Mouse (Mus musculus): ENCODE data around the gene Slc16a5.
"Not testable (repeated sequence)": the region's sequence is repeated elsewhere in the genome, so short reads cannot be mapped to it uniquely, and the experiment has no call there.

The Slc16a5 gene

DNA sequence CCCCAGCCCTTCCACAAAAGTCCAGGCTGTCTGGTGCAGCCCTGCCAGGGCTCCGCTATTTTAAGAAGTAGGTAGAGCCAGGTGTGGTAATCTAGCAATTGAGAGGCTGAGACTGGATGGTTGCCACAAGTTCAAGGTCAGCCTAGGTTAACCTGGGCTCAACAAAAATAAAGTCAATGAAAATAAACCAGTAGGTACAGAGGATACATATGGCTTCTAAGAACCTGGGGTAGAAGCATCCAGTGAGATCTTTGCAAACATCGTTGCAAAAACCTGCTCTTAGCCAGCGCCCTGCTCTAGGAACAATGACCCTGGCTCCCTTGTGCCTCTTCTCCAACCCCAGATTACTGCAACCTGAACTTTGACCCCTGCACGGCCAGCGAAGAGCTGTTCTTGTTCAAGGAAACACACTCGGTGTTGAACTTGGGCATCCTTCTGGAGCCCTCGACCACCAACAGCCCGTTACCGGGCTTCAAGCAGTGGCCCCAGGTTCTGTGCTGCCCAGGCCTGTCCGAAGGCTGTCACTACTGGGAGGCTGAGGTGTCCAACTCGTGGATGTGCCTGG is 14.9 kb upstream of the Slc16a5 start:
- no peak for DNase-seq (ENCODE audit: low spot score in 2 of 2)

DNA sequence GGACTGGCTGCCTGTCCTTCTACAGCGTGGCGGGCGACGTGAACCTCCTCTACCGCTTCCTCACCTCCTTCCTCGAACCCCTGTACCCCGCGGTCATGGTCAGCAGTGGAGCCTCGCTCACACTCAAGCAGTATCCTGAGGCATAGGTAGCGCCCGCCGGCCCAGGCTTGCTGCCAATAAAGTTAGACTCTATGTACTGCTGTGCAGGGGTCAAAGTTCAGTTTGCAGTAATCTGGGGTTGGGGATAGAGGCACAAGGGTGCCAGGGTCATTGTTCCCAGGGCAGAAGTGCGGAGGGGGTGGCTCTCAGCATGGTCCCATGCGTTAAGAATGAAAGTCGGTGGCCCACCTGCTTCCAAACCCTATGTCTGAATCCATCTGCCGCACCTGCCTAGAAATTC is 14.2 kb upstream of the Slc16a5 start:
- no peak for DNase-seq (ENCODE audit: low spot score in 2 of 2)

GRCm38 (mm10) chr11:115448998-115449397 is 13.3 kb upstream of the Slc16a5 start:
- DNase-seq (ENCODE audit: low spot score in 2 of 2): no peak

DNA sequence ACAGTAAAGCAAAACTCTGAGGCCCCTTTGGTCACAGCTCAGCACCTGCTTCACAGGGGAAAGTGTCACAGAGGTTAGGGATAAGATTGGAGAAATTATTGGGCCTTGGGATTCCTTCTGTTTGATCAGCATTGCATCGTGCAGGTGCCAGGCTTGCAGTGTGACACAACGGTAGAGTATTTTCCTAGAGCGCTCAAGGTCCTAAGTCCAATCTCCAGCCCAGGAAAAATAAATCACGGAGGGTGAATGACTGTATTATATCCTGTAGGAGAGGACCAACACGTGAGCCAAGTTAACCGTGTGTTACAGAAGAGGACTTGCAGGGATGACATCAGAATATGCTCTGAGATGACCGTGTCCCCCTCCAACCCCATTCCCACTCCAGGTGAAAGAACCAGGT is 12.1 kb upstream of the Slc16a5 start:
- DNase-seq (ENCODE audit: low spot score in 2 of 2): no peak

- DNase-seq (ENCODE audit: low spot score in 2 of 2): no peak
Observed at GRCm38 (mm10) chr11:115451781-115452241, 10.5 kb upstream of the Slc16a5 start.

- no peak for DNase-seq (ENCODE audit: low spot score in 2 of 2)
Observed at GRCm38 (mm10) chr11:115452281-115452860, 9.9 kb upstream of the Slc16a5 start.

- DNase-seq (ENCODE audit: low spot score in 2 of 2): no peak
Observed at GRCm38 (mm10) chr11:115453306-115453705, 9.0 kb upstream of the Slc16a5 start.

DNA sequence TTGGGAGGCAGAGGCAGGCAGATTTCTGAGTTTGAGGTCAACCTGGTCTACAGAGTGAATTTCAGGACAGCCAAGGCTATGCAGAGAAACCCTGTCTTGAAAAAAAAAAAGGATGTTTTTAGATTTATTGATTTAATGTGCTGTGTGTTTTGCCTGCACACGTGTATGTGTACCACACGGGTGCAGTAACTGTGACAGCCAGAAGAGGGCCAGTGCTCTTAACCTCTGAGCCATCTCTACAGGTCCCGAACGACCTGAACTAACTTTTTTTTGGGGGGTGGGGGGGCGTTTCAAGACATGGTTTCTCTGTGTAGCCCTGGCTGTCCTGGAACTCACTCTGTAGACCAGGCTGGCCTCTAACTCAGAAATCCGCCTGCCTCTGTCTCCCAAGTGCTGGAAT is 7.5 kb upstream of the Slc16a5 start:
- not testable (repeated sequence) for DNase-seq (ENCODE audit: low spot score in 2 of 2)

DNA sequence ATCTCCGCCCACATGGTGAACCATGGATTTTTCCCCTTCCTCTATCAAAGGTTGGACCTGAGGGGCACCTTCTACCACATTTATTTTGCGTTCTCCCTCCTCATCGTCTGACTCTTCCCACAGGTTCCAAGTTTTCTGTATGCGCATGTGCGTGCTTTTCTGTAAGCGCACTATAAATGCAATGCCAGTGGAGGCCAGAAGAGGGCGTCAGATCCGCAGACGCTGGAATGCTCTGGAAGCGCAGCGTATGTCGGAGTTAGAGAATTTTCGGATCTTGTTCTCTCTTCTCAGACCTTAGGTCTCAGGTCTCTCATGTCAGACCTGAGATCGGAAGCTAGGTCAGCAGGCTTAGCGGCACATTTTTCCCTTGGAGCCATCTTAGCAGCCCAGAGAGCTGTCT is 6.7 kb upstream of the Slc16a5 start:
- DNase-seq (ENCODE audit: low spot score in 2 of 2): no peak

DNA sequence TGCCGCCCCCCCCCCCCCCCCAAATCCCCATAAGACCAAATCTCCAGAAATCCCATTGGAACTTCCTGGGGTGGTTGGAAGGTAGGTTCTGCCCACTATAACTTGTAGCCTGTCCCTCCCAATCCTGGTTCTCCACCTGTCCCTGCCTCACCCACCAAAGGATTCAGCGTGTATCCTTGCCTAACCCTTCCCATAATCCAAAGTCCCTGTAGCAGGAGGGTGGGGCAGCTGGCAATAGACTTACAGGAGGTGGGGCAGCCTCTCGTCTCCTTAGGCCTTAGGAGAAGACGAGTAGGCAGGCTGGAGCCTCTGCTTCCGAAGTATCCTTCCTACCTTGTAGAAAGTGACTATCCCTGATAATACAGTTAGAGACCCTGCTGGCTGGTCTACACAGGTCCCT is 6.1 kb upstream of the Slc16a5 start:
- no peak for DNase-seq (ENCODE audit: low spot score in 2 of 2)

DNA sequence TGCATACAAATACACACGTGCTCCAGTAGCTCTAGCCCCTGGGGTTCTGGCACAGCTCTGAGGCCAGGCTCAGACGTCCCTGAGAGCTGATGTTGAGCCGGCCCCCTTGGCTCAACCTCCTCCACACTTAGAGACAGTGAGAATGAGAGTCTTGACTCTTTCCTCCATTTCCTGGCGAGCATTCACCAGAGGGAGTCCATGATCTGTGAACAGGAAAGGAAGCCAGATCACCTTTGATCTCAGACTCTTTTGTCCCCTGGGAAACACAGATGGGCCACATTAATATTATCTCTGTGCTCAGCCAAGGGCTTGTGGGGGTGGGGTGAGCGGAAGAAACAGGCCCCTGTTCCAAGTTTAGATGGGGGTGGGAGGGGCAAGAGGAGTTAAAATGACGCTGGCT is 4.9 kb upstream of the Slc16a5 start:
- DNase-seq (ENCODE audit: low spot score in 2 of 2): no peak

DNA sequence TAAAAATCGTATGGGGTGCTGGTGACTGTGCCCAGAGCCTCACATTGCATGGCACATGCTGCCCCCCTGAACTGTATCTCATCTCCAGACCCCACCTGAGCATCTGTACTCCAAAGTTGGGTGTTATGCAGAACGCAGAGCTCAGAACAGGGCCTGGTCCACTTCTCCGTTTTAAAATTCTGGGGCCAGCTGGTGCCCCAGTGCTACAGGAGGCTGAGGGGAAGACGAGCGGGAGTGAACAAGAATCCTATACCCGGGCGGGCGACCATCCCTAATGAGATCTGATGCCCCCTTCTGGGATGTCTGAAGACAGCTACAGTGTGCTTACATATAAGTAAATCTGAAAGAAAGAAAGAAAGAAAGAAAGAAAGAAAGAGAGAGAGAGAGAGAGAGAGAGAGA is 1.3 kb upstream of the Slc16a5 start:
- DNase-seq (ENCODE audit: low spot score in 2 of 2): no peak

- DNase-seq (ENCODE audit: low spot score in 2 of 2): no peak
Observed at GRCm38 (mm10) chr11:115461846-115462242, 430 bp upstream of the Slc16a5 start.

- DNase-seq (ENCODE audit: low spot score in 2 of 2): no peak
Observed at GRCm38 (mm10) chr11:115463397-115463796, 1.1 kb downstream of the Slc16a5 start.

- no peak for DNase-seq (ENCODE audit: low spot score in 2 of 2)
Observed at GRCm38 (mm10) chr11:115464851-115465250, 2.6 kb downstream of the Slc16a5 start.

DNA sequence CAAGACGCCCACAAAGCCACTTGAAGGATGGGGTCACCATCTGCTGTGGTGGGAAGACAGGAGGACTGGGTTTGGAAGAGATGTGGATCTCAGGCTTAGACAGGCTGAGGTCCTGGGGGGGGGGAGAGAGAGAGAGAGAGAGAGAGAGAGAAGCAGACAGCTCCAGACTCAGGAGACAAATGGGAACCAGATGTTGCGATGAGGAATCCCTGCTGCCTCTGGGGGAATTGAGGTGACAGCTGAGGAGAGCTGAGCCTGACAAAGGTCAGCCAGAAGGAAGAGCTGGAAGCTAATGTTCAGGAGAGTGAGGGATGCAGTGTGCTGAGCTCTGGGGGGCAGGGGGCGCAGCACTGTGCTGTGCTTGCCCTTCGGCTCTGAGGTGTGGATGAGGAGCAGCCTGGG is 4.9 kb downstream of the Slc16a5 start:
- DNase-seq (ENCODE audit: low spot score in 2 of 2): no peak

DNA sequence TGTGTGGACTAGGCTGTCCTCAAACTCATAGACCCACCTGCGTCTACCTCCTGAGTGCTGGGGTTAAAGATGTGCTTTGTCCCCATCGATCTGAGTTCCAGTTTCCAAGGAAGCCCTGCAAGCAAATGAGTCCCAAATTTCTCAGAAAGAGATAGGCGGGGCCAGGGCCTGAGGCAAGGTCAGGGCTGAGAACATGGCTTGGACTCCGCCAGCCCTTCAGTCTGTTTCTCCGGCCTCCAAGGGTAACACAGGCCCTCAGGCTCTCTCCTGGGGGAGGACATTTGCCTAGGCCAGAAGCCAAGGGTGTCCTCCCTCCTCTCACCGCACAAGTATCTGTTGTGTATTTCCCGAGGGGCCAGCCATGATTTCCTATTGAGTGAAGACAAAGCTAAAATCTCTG is 9.9 kb downstream of the Slc16a5 start:
- no peak for DNase-seq (ENCODE audit: low spot score in 2 of 2)

DNA sequence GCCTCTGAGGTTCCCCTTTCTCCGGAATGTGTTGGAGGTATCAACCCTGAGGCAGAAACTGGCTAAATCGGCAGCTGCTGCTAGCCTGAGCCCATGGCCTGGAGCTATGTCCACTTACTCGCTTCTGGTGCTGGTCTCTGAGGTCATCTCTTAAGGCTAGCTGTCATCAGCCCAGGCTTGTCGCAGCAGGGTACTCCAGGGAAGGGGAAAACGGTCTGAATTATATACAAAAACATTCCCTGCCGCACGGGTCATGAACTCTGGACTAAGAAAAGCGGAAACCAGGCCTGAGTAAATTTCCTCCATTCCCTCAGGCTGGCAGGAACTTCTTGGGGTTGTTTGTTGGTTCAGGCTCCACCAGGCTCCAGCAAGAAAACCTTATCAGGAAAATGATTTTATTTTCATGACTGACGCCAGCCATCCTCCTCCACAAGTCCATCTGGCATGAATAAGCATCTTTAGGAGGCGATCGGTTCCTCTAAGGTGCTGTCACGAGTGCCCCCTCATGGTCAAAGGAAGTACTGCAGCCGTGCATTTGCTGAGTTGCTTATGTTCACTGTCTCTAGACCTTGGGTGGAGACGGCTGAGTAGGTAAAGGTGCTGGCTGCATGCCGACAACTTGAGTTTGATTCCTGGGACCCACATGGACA is 11.5 kb downstream of the Slc16a5 start:
- DNase-seq (ENCODE audit: low spot score in 2 of 2): peak; percentile 81 to 92

DNA sequence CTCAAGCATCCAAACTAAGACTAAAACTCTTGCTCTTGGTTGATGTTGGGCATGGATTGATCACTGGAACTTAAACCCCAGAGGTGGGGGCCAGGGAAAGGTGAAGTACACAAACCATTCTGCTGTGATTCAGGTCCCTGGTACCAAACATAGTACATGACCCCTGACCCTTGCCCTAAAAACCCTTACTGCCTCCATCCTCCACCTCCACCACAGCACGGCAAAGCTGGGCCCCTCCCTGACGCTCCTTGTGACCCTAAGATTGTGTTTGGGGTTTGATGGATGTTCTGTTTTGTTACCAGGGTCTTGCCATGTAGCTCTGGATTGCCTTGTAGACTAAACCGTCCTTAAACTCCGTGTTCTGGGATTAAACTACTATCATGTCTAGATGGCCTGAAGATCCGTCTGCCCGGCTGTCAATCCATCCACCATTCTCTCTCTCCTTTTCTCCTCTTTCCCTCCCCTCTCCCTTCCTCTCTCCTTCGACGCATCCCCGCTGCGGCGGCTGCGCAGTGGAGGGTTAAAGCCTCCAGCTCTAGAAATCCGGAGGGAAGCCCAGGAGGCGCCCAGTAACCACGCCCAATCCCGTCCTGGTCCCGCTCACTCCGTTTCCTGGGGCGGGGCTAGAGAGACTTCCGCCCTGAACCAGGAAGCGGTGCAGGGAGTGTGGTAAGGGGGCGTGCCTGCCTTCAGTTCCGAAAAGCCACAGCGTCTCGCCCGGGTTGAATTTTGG is 12.9 kb downstream of the Slc16a5 start, which contains the start of gene Armc7:
Gene Armc7 (plus strand): TSS at position 643 of the 733 bp plus-strand sequence.
- peak; percentile 92 to 96 for DNase-seq (ENCODE audit: low spot score in 2 of 2)

GRCm38 (mm10) chr11:115475758-115476237 is 13.5 kb downstream of the Slc16a5 start:
- no peak for DNase-seq (ENCODE audit: low spot score in 2 of 2)

GRCm38 (mm10) chr11:115476630-115477029 is 14.4 kb downstream of the Slc16a5 start:
- not testable (repeated sequence) for DNase-seq (ENCODE audit: low spot score in 2 of 2)

DNA sequence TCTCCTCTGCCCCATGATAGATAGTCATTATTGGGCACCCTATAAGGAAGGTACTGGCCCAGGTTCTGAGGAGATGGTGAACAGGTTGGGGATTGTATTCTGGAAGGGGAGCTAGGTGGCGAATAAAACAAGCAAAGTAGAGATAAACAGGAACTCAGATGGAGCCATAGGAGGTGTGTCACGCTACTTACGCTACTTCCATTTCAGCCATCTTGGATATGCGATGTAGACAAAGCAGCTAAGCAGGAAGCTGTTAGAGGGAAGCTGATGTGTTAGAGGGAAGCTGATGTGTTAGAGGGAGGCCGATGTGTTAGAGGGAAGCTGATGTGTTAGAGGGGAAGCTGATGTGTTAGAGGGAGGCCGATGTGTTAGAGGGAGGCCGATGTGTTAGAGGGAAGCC is 15.1 kb downstream of the Slc16a5 start:
- DNase-seq (ENCODE audit: low spot score in 2 of 2): not testable (repeated sequence)
